Mouse (Mus musculus): ENCODE measurements around the gene Gpc6. TPM values are rescaled to one million over a fixed set of nuclear protein-coding genes. Genes with fewer than 3 reads are reported as not detected.

Gene Gpc6
- total and polyA plus RNA-seq, 3 experiments, result not detected

DNA sequence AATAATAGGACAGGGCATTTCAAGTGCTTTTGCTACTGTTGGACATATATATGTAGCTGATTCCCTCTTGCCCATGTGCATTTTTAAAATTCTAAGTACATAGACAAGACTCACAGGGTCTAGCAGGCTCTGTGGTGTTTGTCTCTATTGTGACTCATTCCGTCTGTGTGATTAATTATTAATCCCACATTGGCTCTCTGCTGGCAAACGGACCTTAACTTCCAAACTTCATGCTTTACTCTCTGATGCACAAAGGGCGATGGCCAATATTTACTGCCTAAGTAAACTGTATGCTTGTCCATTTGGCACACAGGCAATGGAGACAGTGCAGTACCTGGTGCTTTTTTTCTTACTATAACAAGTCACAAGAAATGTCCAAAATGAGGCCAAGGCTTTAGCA is 749.4 kb downstream of the Gpc6 start:
- Histone ChIP-seq H3K9ac (ENCODE audit: control insufficient read depth, low read depth, low read length, poor library complexity, severe bottlenecking) (no peak overlapping the region), H3K27ac (ENCODE audit: control insufficient read depth, low read depth, low read length) (no peak overlapping the region), H3K4me3 (ENCODE audit: control insufficient read depth in 1 of 2, insufficient read depth in 1 of 2, low read depth in 2 of 2, low read length in 2 of 2) (no peak overlapping the region), H3K79me2 (ENCODE audit: control insufficient read depth, insufficient read depth, low read length, poor library complexity) (no peaks in the 10 kb centered on the region), H3K4me1 (ENCODE audit: control insufficient read depth in 1 of 2, insufficient read depth in 2 of 2, low read length in 2 of 2) (no peaks in the 10 kb centered on the region), H3K36me3 (ENCODE audit: control insufficient read depth in 1 of 2, insufficient read depth in 2 of 2, low read length in 2 of 2) (no peaks in the 10 kb centered on the region), H3K27me3 (ENCODE audit: control insufficient read depth in 1 of 2, insufficient read depth in 2 of 2, low read length in 2 of 2) (no peaks in the 10 kb centered on the region), H3K9me3 (replicated peaks; ENCODE audit: insufficient read depth, low read length) (no peaks in the 10 kb centered on the region)
- TF ChIP-seq TAL1 (IDR thresholded peaks at IDR 0.05; ENCODE audit: low read length) (no peak), MEF2A (IDR thresholded peaks at IDR 0.05; ENCODE audit: extremely low read depth, insufficient replicate concordance, low read depth, low read length, poor library complexity, severe bottlenecking) (no peak), GABPA (IDR thresholded peaks at IDR 0.05; ENCODE audit: low read depth, low read length) (no peak), POLR2AphosphoS2 (IDR thresholded peaks at IDR 0.05; ENCODE audit: low read length) (no peak), NELFE (IDR thresholded peaks at IDR 0.05; ENCODE audit: low read depth, low read length) (no peak), UBTF (IDR thresholded peaks at IDR 0.05; ENCODE audit: borderline replicate concordance, insufficient read depth, low read depth, low read length) (no peak), HCFC1 (IDR thresholded peaks at IDR 0.05; ENCODE audit: low read depth, low read length) (no peak), ETS1 (IDR thresholded peaks at IDR 0.05; ENCODE audit: low read depth, low read length) (no peak), MYB (IDR thresholded peaks at IDR 0.05; ENCODE audit: low read depth, low read length) (no peak), E2F4 (IDR thresholded peaks at IDR 0.05; ENCODE audit: borderline replicate concordance, low read depth, low read length) (no peak), ZKSCAN1 (IDR thresholded peaks at IDR 0.05; ENCODE audit: low read depth, low read length) (no peak), CHD1 (IDR thresholded peaks at IDR 0.05; ENCODE audit: low read depth, low read length) (no peak), JUND (IDR thresholded peaks at IDR 0.05; ENCODE audit: low read depth, low read length) (no peak), ZNF384 (IDR thresholded peaks at IDR 0.05; ENCODE audit: low read depth, low read length) (no peak), KAT2A (conservative IDR thresholded peaks at IDR 0.05; ENCODE audit: low read depth, low read length) (no peak), ELF1 (IDR thresholded peaks at IDR 0.05; ENCODE audit: low read depth, low read length) (no peak), SMC3 (IDR thresholded peaks at IDR 0.05; ENCODE audit: low read depth, low read length) (no peak)
- DNase-seq (ENCODE audit: low read depth, low spot score), result no peak

- TF ChIP-seq TBP (IDR thresholded peaks at IDR 0.05; ENCODE audit: low read depth, low read length) (no peak), NELFE (IDR thresholded peaks at IDR 0.05; ENCODE audit: low read depth, low read length) (no peak), CTCF (IDR thresholded peaks at IDR 0.05 in 2 of 3, conservative IDR thresholded peaks at IDR 0.05 in 1 of 3; ENCODE audit: control insufficient read depth in 1 of 3, insufficient read depth in 1 of 3, low read depth in 2 of 3, low read length in 3 of 3, poor library complexity in 1 of 3, severe bottlenecking in 1 of 3) (no peak), BHLHE40 (IDR thresholded peaks at IDR 0.05; ENCODE audit: borderline replicate concordance, low read depth, low read length) (no peak), ZC3H11A (IDR thresholded peaks at IDR 0.05; ENCODE audit: low read depth, low read length) (no peak), POLR2A (IDR thresholded peaks at IDR 0.05; ENCODE audit: control insufficient read depth in 1 of 2, insufficient read depth in 1 of 2, low read depth in 1 of 2, low read length in 2 of 2, poor library complexity in 1 of 2) (no peak), POLR2AphosphoS5 (IDR thresholded peaks at IDR 0.05; ENCODE audit: borderline replicate concordance, low read depth, low read length) (no peak)
- Histone ChIP-seq H3K4me1 (ENCODE audit: control insufficient read depth in 1 of 2, insufficient read depth in 2 of 2, low read length in 2 of 2) (no peaks in the 10 kb centered on the region), H3K4me3 (ENCODE audit: control insufficient read depth in 1 of 2, insufficient read depth in 1 of 2, low read depth in 2 of 2, low read length in 2 of 2) (no peak overlapping the region)
These were observed 754.8 kb downstream of the Gpc6 start for GRCm38 (mm10) chr14:117679926-117680325.

More at GRCm38 (mm10) chr14:117679926-117680325, 754.8 kb downstream of the Gpc6 start:
- H3K9me3 ChIP-seq (replicated peaks; ENCODE audit: insufficient read depth, low read length), result no peaks in the 10 kb centered on the region
- H3K27ac ChIP-seq (ENCODE audit: control insufficient read depth, low read depth, low read length), result no peak overlapping the region
- no peak overlapping the region for H3K9ac ChIP-seq (ENCODE audit: control insufficient read depth, low read depth, low read length, poor library complexity, severe bottlenecking)
- no peaks in the 10 kb centered on the region for H3K79me2 ChIP-seq (ENCODE audit: control insufficient read depth, insufficient read depth, low read length, poor library complexity)
- H3K27me3 ChIP-seq (ENCODE audit: control insufficient read depth in 1 of 2, insufficient read depth in 2 of 2, low read length in 2 of 2), result no peaks in the 10 kb centered on the region
- H3K36me3 ChIP-seq (ENCODE audit: control insufficient read depth in 1 of 2, insufficient read depth in 2 of 2, low read length in 2 of 2), result no peaks in the 10 kb centered on the region
- no peak for DNase-seq (ENCODE audit: low read depth, low spot score)
